Mouse (Mus musculus) kidney, postnatal 14 days (tissue): ENCODE results near the gene Sapcd2.
A peak's percentile ranks its signal among the peaks of the same experiment; 100 is the strongest.

ENCODE experiments used
- DNase-seq: peaks from one replicate; pipeline ENCODE4 v3.0.0; 2022; ENCODE audit warnings: mixed read lengths

The Sapcd2 gene

GRCm38 (mm10) chr2:25371764-25372643 is at the start of gene Sapcd2:
Gene Sapcd2, plus strand, starts transcription at chr2:25372321.
- peak; percentile 92 for DNase-seq

- no peak for DNase-seq
Observed at GRCm38 (mm10) chr2:25326036-25326435, 46.1 kb upstream of the Sapcd2 start.

GRCm38 (mm10) chr2:25328440-25328839 is 43.7 kb upstream of the Sapcd2 start:
- DNase-seq: peak; percentile 47

DNA sequence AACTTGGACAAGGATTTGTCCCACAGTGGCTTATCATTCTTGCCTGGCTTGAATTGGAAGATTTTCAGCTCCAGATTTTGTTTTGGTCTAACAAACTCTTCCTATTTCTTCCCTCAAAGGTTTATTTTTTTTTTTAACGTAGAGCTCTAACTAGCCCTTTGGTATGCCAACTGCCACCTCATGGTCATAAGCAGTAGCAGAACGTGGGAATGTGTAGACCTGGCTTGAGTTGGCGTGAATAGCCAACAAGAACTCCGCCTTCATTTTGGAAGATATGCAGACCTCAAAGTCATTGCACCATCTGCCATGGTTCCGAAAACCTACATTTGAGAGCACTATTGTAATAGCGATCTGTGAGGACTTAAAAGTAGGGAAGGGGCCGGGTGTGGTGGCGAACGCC is 40.7 kb upstream of the Sapcd2 start:
- DNase-seq: no peak

DNA sequence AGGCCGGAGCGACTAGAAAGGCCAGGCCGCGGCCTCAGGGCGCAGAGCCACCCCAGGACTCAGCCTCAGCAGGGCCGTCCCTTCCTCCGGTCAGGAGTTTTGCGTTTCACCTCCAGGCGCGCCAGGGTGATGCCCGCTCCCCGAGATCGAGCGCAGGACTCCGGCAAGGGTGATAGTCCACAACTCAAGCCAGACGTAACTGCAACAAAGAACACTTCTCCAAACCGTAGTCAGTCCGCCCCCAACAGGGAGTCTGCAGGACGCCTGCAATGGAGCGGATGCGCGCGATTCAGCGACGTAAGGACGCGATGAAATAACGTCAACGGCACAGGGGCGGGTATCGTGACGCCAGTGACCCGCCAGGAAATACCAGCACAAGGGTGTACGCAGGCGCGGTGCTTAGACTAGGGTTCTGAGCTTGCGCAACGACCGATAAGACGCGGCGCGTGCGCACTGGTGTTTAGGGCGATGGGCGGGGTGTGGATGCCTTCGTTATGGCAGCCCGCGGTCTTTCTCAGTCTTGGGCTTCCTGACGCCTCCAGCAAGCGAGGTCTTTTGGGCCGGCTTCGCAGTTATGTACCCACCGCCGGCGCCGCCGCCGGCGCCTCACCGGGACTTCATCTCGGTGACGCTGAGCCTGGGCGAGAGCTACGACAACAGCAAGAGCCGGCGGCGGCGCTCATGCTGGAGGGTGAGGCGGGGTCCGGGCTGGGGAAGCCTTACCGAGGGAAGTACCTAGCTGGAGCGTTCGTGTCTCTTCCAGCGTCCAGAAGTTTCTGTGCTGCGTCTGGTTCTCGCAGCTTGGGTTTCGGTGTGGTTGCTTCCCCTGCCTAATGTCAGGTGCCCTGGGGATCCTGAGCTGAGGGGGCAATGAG is 39.6 kb upstream of the Sapcd2 start, which contains the start of gene Man1b1:
Gene Man1b1 (plus strand): TSS at position 53 of the 875 bp plus-strand sequence.
- DNase-seq: peak; percentile 100

DNA sequence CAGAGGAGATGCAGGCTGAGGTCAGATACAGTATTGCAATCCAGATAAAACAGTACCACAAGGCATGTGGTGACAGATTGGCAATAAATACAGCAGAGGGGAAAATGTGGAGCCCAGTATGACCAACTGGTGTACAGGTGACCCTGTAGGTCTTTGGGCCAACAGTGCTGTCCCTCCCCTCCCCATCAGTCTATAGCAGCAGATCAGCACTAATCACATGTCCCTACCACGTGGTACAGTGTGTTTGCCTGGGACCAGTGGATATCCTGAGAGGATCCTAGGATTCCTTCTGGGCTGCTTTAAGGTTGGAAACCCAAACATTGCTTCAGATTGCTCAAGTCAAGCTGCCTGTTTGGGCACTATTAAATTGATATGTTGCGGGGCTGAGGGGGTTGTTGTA is 38.6 kb upstream of the Sapcd2 start:
- DNase-seq: no peak

GRCm38 (mm10) chr2:25338303-25338702 is 33.8 kb upstream of the Sapcd2 start:
- no peak for DNase-seq

- DNase-seq: no peak
Observed at GRCm38 (mm10) chr2:25348162-25348561, 24.0 kb upstream of the Sapcd2 start.

GRCm38 (mm10) chr2:25349499-25349898 is 22.6 kb upstream of the Sapcd2 start:
- DNase-seq: no peak

GRCm38 (mm10) chr2:25350701-25351100 is 21.4 kb upstream of the Sapcd2 start:
- DNase-seq: no peak

GRCm38 (mm10) chr2:25354211-25354610 is 17.9 kb upstream of the Sapcd2 start:
- DNase-seq: no peak

- DNase-seq: no peak
Observed at GRCm38 (mm10) chr2:25355419-25356066, 16.6 kb upstream of the Sapcd2 start.

- DNase-seq: peak; percentile 86
Observed at GRCm38 (mm10) chr2:25356208-25357079, 15.7 kb upstream of the Sapcd2 start, which contains the start of gene Dpp7. Gene Dpp7, minus strand, starts transcription at chr2:25356359.

DNA sequence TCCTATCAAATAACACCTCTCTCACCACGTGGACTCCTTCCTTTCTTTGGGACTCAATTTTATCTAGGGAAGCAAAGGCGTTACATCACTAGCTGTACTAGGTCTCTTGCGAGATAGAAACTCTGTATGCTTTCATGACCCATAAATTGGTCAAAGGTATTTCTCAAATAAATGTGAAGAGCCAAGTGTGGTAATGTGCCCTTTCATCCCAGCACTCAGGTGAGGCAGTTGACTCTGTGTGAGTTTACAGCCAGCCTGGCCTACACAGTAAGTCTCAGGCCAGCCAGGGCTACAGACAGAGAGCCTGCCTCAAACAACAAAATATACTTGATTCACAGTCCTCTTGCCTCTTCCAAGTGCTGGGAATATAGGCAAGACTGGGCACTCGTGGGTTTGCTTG is 12.3 kb upstream of the Sapcd2 start:
- DNase-seq: no peak

DNA sequence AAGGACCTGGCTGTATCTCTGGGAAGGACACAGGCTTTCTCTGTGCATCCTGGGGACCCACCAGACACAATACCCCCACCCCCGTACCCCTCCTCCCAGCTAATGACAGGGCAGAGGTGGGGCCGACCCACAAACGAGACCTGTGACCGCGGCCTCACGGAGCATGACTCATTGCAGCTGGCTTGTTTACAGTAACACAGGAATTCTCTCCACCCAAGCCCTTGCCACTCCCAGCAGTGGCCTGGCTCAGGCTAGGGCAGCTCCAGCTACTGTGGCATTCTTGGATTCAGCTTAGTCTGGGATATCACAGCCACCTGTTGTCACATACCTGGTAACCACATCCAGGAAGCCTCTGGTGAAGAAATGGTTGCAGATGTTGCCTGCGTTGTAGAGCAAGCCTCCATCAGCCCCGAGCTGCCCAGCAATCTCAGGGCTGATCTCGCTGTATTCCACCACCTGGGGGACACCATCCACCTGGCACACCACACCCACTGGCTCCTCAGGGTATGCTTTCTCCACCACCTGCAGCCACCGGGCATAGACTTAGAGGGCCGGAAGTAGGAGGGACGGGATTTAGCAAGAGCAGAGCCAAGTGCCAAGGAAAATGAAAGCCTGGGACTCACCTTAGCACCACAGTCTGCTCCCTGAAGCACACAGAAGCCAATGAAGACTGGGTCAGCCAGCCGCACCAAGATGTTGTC is 8.5 kb upstream of the Sapcd2 start:
- no peak for DNase-seq

GRCm38 (mm10) chr2:25364313-25364712 is 7.8 kb upstream of the Sapcd2 start:
- no peak for DNase-seq

DNA sequence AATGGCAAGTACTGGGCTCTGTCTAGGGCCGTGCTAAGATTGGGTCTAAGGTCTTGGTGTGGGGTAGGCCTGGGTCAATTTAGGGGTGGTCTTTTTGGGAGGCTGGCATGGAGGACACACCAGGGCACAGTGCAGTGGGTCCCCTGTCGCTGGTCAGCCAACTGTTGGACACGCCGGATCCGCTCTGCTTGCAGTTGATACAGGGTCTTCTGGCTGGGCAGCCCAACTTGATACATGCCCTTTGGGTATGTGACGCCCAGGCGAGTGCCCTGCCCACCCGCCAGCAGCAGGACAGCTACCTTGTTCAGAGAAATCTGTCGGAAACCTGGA is 7.4 kb upstream of the Sapcd2 start:
- DNase-seq: no peak

GRCm38 (mm10) chr2:25365091-25365761 is 6.9 kb upstream of the Sapcd2 start, which contains the start of gene Uap1l1:
Gene Uap1l1, minus strand, starts transcription at chr2:25365682.
- peak; percentile 92 for DNase-seq

- DNase-seq: no peak
Observed at GRCm38 (mm10) chr2:25369996-25370395, 2.1 kb upstream of the Sapcd2 start.

GRCm38 (mm10) chr2:25372644-25373391 is 697 bp downstream of the Sapcd2 start:
- no peak for DNase-seq
